Mouse (Mus musculus): ENCODE measurements around the gene Gm47791. TPM values are rescaled to one million over a fixed set of nuclear protein-coding genes. Genes with fewer than 3 reads are reported as not detected.

Gm47791 gene
- polyA plus RNA-seq, 1 experiment from 2014 or later, result not detected

GRCm38 (mm10) chr1:82772428-82772827, 1.4 kb upstream of the Gm47791 start:
- H3K36me3 ChIP-seq (ENCODE audit: control insufficient read depth, insufficient read depth, low read length), result no peaks in the 10 kb centered on the region
- H3K27ac ChIP-seq (ENCODE audit: low read length), result no peak overlapping the region
- no peaks in the 10 kb centered on the region for H3K9me3 ChIP-seq (ENCODE audit: control insufficient read depth, low read length)
- ATAC-seq (ENCODE audit: low read depth), result no peak
- WGBS, result 70% methylated on average over 4 of the region's 4 CpGs
- no peak overlapping the region for H3K9ac ChIP-seq (ENCODE audit: low read length)
- no peak overlapping the region for H3K4me2 ChIP-seq (ENCODE audit: low read depth, low read length)
- H3K4me1 ChIP-seq (replicated peaks; ENCODE audit: control insufficient read depth, insufficient read depth, low read length), result no peaks in the 10 kb centered on the region
- no peak overlapping the region for H3K4me3 ChIP-seq (ENCODE audit: low read length)
- H3K27me3 ChIP-seq (ENCODE audit: control insufficient read depth, insufficient read depth, low read depth, low read length), result no peaks in the 10 kb centered on the region

- Histone ChIP-seq H3K9me3 (ENCODE audit: control insufficient read depth, low read length) (no peaks in the 10 kb centered on the region), H3K4me3 (ENCODE audit: low read length) (no peak within 1 kb of the TSS), H3K9ac (ENCODE audit: low read length) (no peak within 1 kb of the TSS), H3K4me2 (ENCODE audit: low read depth, low read length) (no peak within 1 kb of the TSS), H3K27ac (ENCODE audit: low read length) (no peak within 1 kb of the TSS), H3K4me1 (replicated peaks; ENCODE audit: control insufficient read depth, insufficient read depth, low read length) (0 out of 2 replicates have a peak, but pooled peaks cover 2% of the 10 kb centered on the region), H3K27me3 (ENCODE audit: control insufficient read depth, insufficient read depth, low read depth, low read length) (no peaks in the 10 kb centered on the region), H3K36me3 (ENCODE audit: control insufficient read depth, insufficient read depth, low read length) (no peaks in the 10 kb centered on the region)
- ATAC-seq (ENCODE audit: low read depth), result no peak
- 44% methylated on average over 5 of the region's 5 CpGs for WGBS
These were observed 2.8 kb downstream of the Gm47791 start, which contains the start of gene Tm4sf20 for GRCm38 (mm10) chr1:82768269-82768668. Gene Tm4sf20 (minus strand): TSS chr1:82768461.

GRCm38 (mm10) chr1:82766641-82767040, 4.4 kb downstream of the Gm47791 start:
- ATAC-seq (ENCODE audit: low read depth), result no peak
- Histone ChIP-seq H3K9ac (ENCODE audit: low read length) (no peak overlapping the region), H3K9me3 (ENCODE audit: control insufficient read depth, low read length) (no peaks in the 10 kb centered on the region), H3K27me3 (ENCODE audit: control insufficient read depth, insufficient read depth, low read depth, low read length) (no peaks in the 10 kb centered on the region), H3K4me3 (ENCODE audit: low read length) (no peak overlapping the region), H3K36me3 (ENCODE audit: control insufficient read depth, insufficient read depth, low read length) (peaks cover 5% of the 10 kb centered on the region; the same call in 1 of the 2 replicates), H3K27ac (ENCODE audit: low read length) (no peak overlapping the region), H3K4me1 (replicated peaks; ENCODE audit: control insufficient read depth, insufficient read depth, low read length) (0 out of 2 replicates have a peak, but pooled peaks cover 2% of the 10 kb centered on the region), H3K4me2 (ENCODE audit: low read depth, low read length) (no peak overlapping the region)
- WGBS, result 32% methylated on average over 4 of the region's 4 CpGs

GRCm38 (mm10) chr1:82766227-82766626, 4.8 kb downstream of the Gm47791 start:
- H3K9me3 ChIP-seq (ENCODE audit: control insufficient read depth, low read length), result no peaks in the 10 kb centered on the region
- no peak overlapping the region for H3K9ac ChIP-seq (ENCODE audit: low read length)
- no peak overlapping the region for H3K4me3 ChIP-seq (ENCODE audit: low read length)
- no peak for ATAC-seq (ENCODE audit: low read depth)
- H3K36me3 ChIP-seq (ENCODE audit: control insufficient read depth, insufficient read depth, low read length), result peaks cover 5% of the 10 kb centered on the region; the same call in 1 of the 2 replicates
- no peak overlapping the region for H3K27ac ChIP-seq (ENCODE audit: low read length)
- no peaks in the 10 kb centered on the region for H3K27me3 ChIP-seq (ENCODE audit: control insufficient read depth, insufficient read depth, low read depth, low read length)
- WGBS, result 26% methylated on average over 1 of the region's 1 CpGs
- H3K4me1 ChIP-seq (replicated peaks; ENCODE audit: control insufficient read depth, insufficient read depth, low read length), result 0 out of 2 replicates have a peak, but pooled peaks cover 2% of the 10 kb centered on the region
- H3K4me2 ChIP-seq (ENCODE audit: low read depth, low read length), result no peak overlapping the region

GRCm38 (mm10) chr1:82762274-82762673, 8.8 kb downstream of the Gm47791 start:
- no peak overlapping the region for H3K4me3 ChIP-seq (ENCODE audit: low read length)
- H3K36me3 ChIP-seq (ENCODE audit: control insufficient read depth, insufficient read depth, low read length), result peaks cover 5% of the 10 kb centered on the region; the same call in 1 of the 2 replicates
- H3K4me1 ChIP-seq (replicated peaks; ENCODE audit: control insufficient read depth, insufficient read depth, low read length), result 0 out of 2 replicates have a peak, but pooled peaks cover 2% of the 10 kb centered on the region
- no peak overlapping the region for H3K4me2 ChIP-seq (ENCODE audit: low read depth, low read length)
- H3K9me3 ChIP-seq (ENCODE audit: control insufficient read depth, low read length), result no peaks in the 10 kb centered on the region
- no peak overlapping the region for H3K9ac ChIP-seq (ENCODE audit: low read length)
- no peak overlapping the region for H3K27ac ChIP-seq (ENCODE audit: low read length)
- 80% methylated on average over 1 of the region's 1 CpGs for WGBS
- no peaks in the 10 kb centered on the region for H3K27me3 ChIP-seq (ENCODE audit: control insufficient read depth, insufficient read depth, low read depth, low read length)
- ATAC-seq (ENCODE audit: low read depth), result no peak

- Histone ChIP-seq H3K4me1 (replicated peaks; ENCODE audit: control insufficient read depth, insufficient read depth, low read length) (no peaks in the 10 kb centered on the region), H3K27ac (ENCODE audit: low read length) (no peak overlapping the region), H3K27me3 (ENCODE audit: control insufficient read depth, insufficient read depth, low read depth, low read length) (no peaks in the 10 kb centered on the region), H3K4me3 (ENCODE audit: low read length) (no peak overlapping the region), H3K36me3 (ENCODE audit: control insufficient read depth, insufficient read depth, low read length) (peaks cover 5% of the 10 kb centered on the region; the same call in 1 of the 2 replicates), H3K9ac (ENCODE audit: low read length) (no peak overlapping the region), H3K9me3 (ENCODE audit: control insufficient read depth, low read length) (no peaks in the 10 kb centered on the region), H3K4me2 (ENCODE audit: low read depth, low read length) (no peak overlapping the region)
- ATAC-seq (ENCODE audit: low read depth), result no peak
- 87% methylated on average over 8 of the region's 8 CpGs for WGBS
These were observed 9.4 kb downstream of the Gm47791 start for GRCm38 (mm10) chr1:82761454-82762169.

- Histone ChIP-seq H3K4me2 (ENCODE audit: low read depth, low read length) (no peak overlapping the region), H3K27me3 (ENCODE audit: control insufficient read depth, insufficient read depth, low read depth, low read length) (no peaks in the 10 kb centered on the region), H3K27ac (ENCODE audit: low read length) (no peak overlapping the region), H3K9ac (ENCODE audit: low read length) (no peak overlapping the region), H3K36me3 (ENCODE audit: control insufficient read depth, insufficient read depth, low read length) (peaks cover 8% of the 10 kb centered on the region), H3K9me3 (ENCODE audit: control insufficient read depth, low read length) (no peaks in the 10 kb centered on the region), H3K4me3 (ENCODE audit: low read length) (no peak overlapping the region), H3K4me1 (replicated peaks; ENCODE audit: control insufficient read depth, insufficient read depth, low read length) (no peaks in the 10 kb centered on the region)
- 77% methylated on average over 1 of the region's 1 CpGs for WGBS
- no peak for ATAC-seq (ENCODE audit: low read depth)
These were observed 11.5 kb downstream of the Gm47791 start for GRCm38 (mm10) chr1:82759520-82759919.

GRCm38 (mm10) chr1:82747714-82748452, 23.2 kb downstream of the Gm47791 start:
- Histone ChIP-seq H3K9ac (ENCODE audit: low read length) (no peak overlapping the region), H3K36me3 (ENCODE audit: control insufficient read depth, insufficient read depth, low read length) (peaks cover 16% of the 10 kb centered on the region), H3K27me3 (ENCODE audit: control insufficient read depth, insufficient read depth, low read depth, low read length) (no peaks in the 10 kb centered on the region), H3K9me3 (ENCODE audit: control insufficient read depth, low read length) (no peaks in the 10 kb centered on the region), H3K4me3 (ENCODE audit: low read length) (no peak overlapping the region), H3K4me2 (ENCODE audit: low read depth, low read length) (no peak overlapping the region), H3K27ac (ENCODE audit: low read length) (no peak overlapping the region), H3K4me1 (replicated peaks; ENCODE audit: control insufficient read depth, insufficient read depth, low read length) (no peaks in the 10 kb centered on the region)
- no peak for ATAC-seq (ENCODE audit: low read depth)
- 86% methylated on average over 2 of the region's 2 CpGs for WGBS

GRCm38 (mm10) chr1:82746408-82746807, 24.6 kb downstream of the Gm47791 start:
- no peak overlapping the region for H3K27ac ChIP-seq (ENCODE audit: low read length)
- no peak overlapping the region for H3K4me2 ChIP-seq (ENCODE audit: low read depth, low read length)
- no peaks in the 10 kb centered on the region for H3K9me3 ChIP-seq (ENCODE audit: control insufficient read depth, low read length)
- peaks cover 19% of the 10 kb centered on the region for H3K36me3 ChIP-seq (ENCODE audit: control insufficient read depth, insufficient read depth, low read length)
- H3K27me3 ChIP-seq (ENCODE audit: control insufficient read depth, insufficient read depth, low read depth, low read length), result no peaks in the 10 kb centered on the region
- no peak for ATAC-seq (ENCODE audit: low read depth)
- no peak overlapping the region for H3K4me3 ChIP-seq (ENCODE audit: low read length)
- H3K4me1 ChIP-seq (replicated peaks; ENCODE audit: control insufficient read depth, insufficient read depth, low read length), result no peaks in the 10 kb centered on the region
- H3K9ac ChIP-seq (ENCODE audit: low read length), result no peak overlapping the region
- WGBS, result 80% methylated on average over 4 of the region's 4 CpGs
